Mouse (Mus musculus) cerebellum, adult 11 months (tissue): ENCODE results near the gene Gas2l3.

Experiments used
- DNase-seq: peaks from one replicate; pipeline ENCODE4 v3.0.0; 2022

The Gas2l3 gene

GRCm38 (mm10) chr10:89395321-89395720 is 48.4 kb downstream of the Gas2l3 start:
- no peak for DNase-seq

- no peak for DNase-seq
These were observed 51.1 kb downstream of the Gas2l3 start for GRCm38 (mm10) chr10:89392687-89393086.

GRCm38 (mm10) chr10:89391571-89392163 is 52.1 kb downstream of the Gas2l3 start:
- DNase-seq: no peak

GRCm38 (mm10) chr10:89386461-89386860 is 57.3 kb downstream of the Gas2l3 start:
- no peak for DNase-seq

- DNase-seq: peak; percentile 36
These were observed 60.3 kb downstream of the Gas2l3 start for GRCm38 (mm10) chr10:89383462-89383861.

GRCm38 (mm10) chr10:89377750-89378149 is 66.0 kb downstream of the Gas2l3 start:
- no peak for DNase-seq

- no peak for DNase-seq
These were observed 73.7 kb downstream of the Gas2l3 start for GRCm38 (mm10) chr10:89370051-89370450.

- DNase-seq: no peak
These were observed 84.8 kb downstream of the Gas2l3 start for GRCm38 (mm10) chr10:89358933-89359332.
